Mouse (Mus musculus) heart, postnatal 4 days (tissue): Measurements from ENCODE around the gene Ccdc88b. TPM values are rescaled to one million over a fixed set of nuclear protein-coding genes. Genes with fewer than 3 reads are reported as not detected.

ENCODE experiments used
- DNase-seq: peaks from one replicate; pipeline ENCODE4 v3.0.0; 2021
- microRNA-seq, 2 experiments: library from miRNA; unstranded; fragments of <30 nt; microRNA quantifications; one replicate each; pipeline ENCODE4 v1.2.0; 2021 to 2022
- total RNA-seq, 2 experiments: library from RNA; stranded (reverse); gene quantifications; 2 replicates each; pipeline ENCODE4 v1.2.3; 2021

The Ccdc88b gene
- total RNA-seq, 2 experiments from 2014 or later, result 0.41 to 0.52 TPM

DNA sequence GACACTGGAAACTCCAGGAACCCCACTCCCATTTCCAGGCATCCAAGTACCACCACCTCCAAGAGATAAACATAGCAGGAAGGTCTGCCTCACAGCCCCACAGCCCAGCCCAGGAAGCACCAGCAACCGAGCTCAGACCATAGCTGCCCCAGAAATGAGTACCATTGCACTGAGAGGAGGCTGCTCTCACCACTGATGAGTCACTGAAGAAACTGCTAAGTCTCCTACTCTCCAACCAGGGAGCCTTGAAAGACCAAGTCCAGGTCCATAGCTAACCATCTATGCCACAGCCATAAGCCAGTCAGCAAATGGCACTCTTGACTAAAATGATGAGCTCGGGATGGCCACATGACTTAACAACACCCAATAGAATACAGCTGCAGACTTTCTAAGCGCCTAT, 31.4 kb downstream of the Ccdc88b start:
- no peak for DNase-seq

DNA sequence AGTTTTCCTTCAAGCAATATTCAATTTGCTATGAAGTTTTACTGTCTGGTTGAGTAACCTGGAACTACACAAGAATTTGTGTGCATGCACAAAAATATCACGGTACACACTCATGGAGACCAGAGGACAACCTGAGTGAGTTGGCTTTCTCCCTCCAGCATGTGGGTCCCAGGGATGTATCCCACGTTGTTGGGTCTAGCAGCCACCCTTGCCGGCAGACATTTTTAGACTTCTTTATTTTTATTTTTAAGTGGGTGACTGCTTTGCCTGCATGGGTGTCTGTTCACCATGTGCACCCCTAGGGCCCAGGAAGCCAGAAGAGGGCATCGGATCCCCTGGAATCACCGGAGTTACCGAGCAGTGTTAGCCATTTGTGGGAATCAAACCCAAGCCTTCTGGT, 32.6 kb downstream of the Ccdc88b start:
- no peak for DNase-seq

DNA sequence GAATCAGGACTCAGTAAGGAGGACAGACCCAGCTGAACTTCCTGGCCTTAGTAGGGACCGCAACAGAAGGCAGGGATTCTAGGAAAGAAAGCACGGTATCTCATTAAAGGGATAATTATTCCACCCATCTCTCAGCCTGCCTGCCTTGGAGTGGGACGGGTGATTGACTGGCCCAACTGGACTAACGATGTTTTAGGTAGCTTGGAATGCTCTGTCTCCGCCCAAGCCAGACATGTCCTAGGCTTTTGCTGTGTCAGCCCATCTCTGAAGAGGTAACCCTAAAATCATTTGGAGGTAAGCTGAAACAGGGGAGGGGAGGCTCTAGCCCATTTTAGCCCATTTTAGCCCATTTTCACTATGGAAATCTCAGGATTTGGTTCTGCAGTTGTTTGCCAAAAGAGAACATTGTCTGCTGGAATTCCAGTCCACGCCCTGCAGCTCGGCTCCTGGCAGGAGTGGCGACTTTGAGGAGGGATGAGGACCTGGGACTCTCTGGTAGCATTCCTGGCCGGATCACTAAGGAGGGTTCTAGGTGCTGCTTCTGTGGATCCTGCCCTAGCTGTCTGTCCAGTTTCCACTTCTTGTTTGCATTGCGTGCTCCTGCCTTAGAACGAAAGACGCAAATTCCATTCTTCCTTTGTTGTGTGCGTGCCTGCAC, 37.3 kb downstream of the Ccdc88b start:
- no peak for DNase-seq

DNA sequence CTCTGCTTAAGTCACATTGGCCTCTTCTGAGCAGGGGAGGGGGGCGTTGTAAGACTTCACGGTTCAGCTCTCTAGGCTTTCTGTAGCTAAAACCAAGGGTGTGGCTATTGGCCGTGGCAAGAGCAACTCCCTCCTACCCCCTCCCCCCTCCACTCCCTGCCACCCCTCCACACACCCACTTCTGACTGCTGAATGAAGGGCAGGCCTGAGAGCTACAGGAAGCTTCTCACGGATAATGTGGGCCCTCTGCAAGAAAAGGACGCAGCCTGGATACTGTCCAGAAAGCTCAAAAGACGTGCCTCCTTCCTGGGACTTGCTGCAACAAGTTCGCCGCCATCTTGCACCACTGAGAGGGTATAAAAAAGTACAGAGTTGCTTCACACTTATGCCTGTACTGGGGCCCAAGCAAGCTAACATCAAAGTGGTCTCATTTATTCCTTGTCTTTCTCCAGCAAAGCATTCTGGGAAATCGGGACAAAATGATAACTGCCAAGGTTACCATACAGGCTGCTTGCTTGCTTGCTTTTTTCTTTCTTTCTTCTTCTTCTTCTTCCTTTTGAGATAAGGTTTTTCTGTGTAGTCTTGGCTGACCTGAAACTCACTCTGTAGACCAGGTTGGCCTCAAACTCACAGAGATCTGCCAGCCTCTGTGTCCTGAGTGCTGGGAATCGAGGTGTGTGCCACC, 38.7 kb downstream of the Ccdc88b start:
- no peak for DNase-seq

DNA sequence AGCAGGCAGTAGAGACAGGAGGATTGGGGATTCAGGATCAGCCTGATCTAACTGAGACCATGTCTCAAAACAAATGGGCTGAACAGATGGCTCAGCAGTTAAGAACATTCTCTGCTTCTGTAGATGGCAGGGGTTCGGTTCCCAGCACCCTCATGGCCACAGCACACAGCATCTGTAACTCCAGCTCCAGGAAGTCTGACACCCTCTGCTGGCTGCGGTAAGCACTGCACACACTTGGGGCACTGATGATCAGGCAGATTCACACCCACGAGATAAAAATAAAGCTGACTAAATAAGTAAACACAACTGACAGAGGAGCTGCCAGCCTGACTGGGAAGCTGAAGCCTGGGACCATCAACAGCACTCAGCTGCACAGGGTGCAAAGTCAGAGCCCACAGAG, 43.1 kb downstream of the Ccdc88b start:
- DNase-seq, result no peak

DNA sequence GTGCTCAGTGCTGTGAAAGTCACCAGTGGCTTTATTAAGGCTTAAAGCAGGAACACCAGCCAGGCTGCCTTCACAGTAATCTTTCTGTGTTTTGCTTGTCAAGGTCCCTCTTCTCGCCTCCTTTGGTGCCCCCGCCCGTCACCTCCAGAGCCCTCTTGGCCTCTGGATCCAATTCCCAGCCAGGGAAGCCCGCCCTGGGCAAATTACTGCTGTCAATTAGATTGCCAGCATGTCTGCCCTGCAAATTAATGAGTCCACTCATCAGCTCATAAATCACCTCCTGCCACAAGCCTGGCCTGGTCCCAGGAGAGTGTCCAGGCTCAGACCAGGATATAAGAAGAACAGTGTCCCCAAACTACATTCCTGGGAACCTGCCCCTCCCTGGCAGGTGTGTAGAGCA, 43.6 kb downstream of the Ccdc88b start:
- DNase-seq, result no peak

Small RNA genes lying within 50 kb of the gene (microRNA-seq; reads per million reads assigned to microRNA genes)
- gene Mir5046, result 0 reads per million in 2 experiments

Other genes with a start within 250 kb of the Ccdc88b start
- gene Rps6ka4, start 17.6 kb downstream of the Ccdc88b start, total RNA-seq, result 10 to 100 TPM; 22.6 to 28.7 TPM
- 10 to 100 TPM; 34.4 to 35.5 TPM for gene Trmt112, start 51.5 kb upstream of the Ccdc88b start, total RNA-seq
- gene Prdx5, start 51.9 kb upstream of the Ccdc88b start, total RNA-seq, result 100 to 1,000 TPM; 309 to 336 TPM
- 100 to 1,000 TPM; 111 to 119 TPM for gene Esrra, start 63.6 kb upstream of the Ccdc88b start, total RNA-seq
- not detected for gene Catsperz, start 67.2 kb upstream of the Ccdc88b start, total RNA-seq
- under 1 TPM in 1 of 2 experiments, not detected in 1; 0.56 TPM for gene Kcnk4, start 76.3 kb upstream of the Ccdc88b start, total RNA-seq
- gene Bad, start 83.7 kb upstream of the Ccdc88b start, total RNA-seq, result 10 to 100 TPM; 29.6 to 30.5 TPM
- gene Gpr137, start 84.3 kb upstream of the Ccdc88b start, total RNA-seq, result 10 to 100 TPM; 18.7 to 21.4 TPM
- 100 to 1,000 TPM; 243 to 246 TPM for gene Ppp1r14b, start 116.8 kb upstream of the Ccdc88b start, total RNA-seq
- gene Plcb3, start 118.3 kb upstream of the Ccdc88b start, total RNA-seq, result 10 to 100 TPM; 17.4 to 19.9 TPM
- gene Fkbp2, start 122.3 kb upstream of the Ccdc88b start, total RNA-seq, result 10 to 100 TPM; 23.5 to 26.6 TPM
- gene Vegfb, start 129.4 kb upstream of the Ccdc88b start, total RNA-seq, result 100 to 1,000 TPM; 263 to 265 TPM
- 10 to 100 TPM; 48.7 to 49.2 TPM for gene Dnajc4, start 134.4 kb upstream of the Ccdc88b start, total RNA-seq
- 10 to 100 TPM; 27.2 to 29.0 TPM for gene Nudt22, start 137.9 kb upstream of the Ccdc88b start, total RNA-seq
- gene Trpt1, start 137.9 kb upstream of the Ccdc88b start, total RNA-seq, result 10 to 100 TPM; 22.6 to 25.7 TPM
- 1 to 10 TPM; 3.5 to 3.7 TPM for gene Fermt3, start 161.3 kb upstream of the Ccdc88b start, total RNA-seq
- gene Stip1, start 181.8 kb upstream of the Ccdc88b start, total RNA-seq, result 100 to 1,000 TPM; 139 to 151 TPM
- gene Macrod1, start 198.6 kb upstream of the Ccdc88b start, total RNA-seq, result 100 to 1,000 TPM; 107 to 126 TPM
- 1 to 10 TPM; 1.8 to 2.1 TPM for gene Flrt1, start 247.5 kb upstream of the Ccdc88b start, total RNA-seq